Mouse (Mus musculus) lung, adult 2 months (tissue): ENCODE results near the gene Chst15. TPM values are rescaled to one million over a fixed set of nuclear protein-coding genes. Genes with fewer than 3 reads are reported as not detected.

Experiments
- DNase-seq: peaks from one replicate; pipeline ENCODE4 v3.0.0; 2022
- H3K4me1 ChIP-seq: fragments of 200-500 bp; 2 replicates; pipeline ENCODE4 v1.6.1; 2011; ENCODE audit warnings: low read length; ENCODE audit not compliant: control insufficient read depth, insufficient read depth
- H3K4me3 ChIP-seq: fragments of 200-500 bp; replicated peaks from 2 replicates; pipeline ENCODE3; 2011; ENCODE audit warnings: low read depth, mild to moderate bottlenecking, control low read depth, low read length; ENCODE audit errors: extremely low read depth
- CTCF ChIP-seq: fragments of 200-500 bp; IDR thresholded peaks from 2 replicates; pipeline ENCODE4 v1.5.1; 2011; ENCODE audit warnings: mild to moderate bottlenecking, low read length, control low read depth; ENCODE audit not compliant: insufficient read depth
- POLR2A ChIP-seq: fragments of 200-500 bp; IDR thresholded peaks from 2 replicates; pipeline ENCODE4 v1.6.1; 2011; ENCODE audit warnings: low read depth, mild to moderate bottlenecking, control low read depth, low read length, borderline replicate concordance; ENCODE audit errors: extremely low read depth
- WGBS: fragments of 180-500 bp; shearing (Covaris S2); methylation state at CpG from one replicate; pipeline ENCODE4 v1.1.7; 2018; 5-methylcytosine and 5-hydroxymethylcytosine counted together
- polyA plus RNA-seq: library from polyadenylated mRNA; depleted of rRNA; stranded (reverse); fragments of >200 nt; gene quantifications from 2 replicates; pipeline ENCODE4 v1.2.3, GENCODE M21; 2012

Gene Chst15
- polyA plus RNA-seq, 1 experiment = 14.7 TPM

DNA sequence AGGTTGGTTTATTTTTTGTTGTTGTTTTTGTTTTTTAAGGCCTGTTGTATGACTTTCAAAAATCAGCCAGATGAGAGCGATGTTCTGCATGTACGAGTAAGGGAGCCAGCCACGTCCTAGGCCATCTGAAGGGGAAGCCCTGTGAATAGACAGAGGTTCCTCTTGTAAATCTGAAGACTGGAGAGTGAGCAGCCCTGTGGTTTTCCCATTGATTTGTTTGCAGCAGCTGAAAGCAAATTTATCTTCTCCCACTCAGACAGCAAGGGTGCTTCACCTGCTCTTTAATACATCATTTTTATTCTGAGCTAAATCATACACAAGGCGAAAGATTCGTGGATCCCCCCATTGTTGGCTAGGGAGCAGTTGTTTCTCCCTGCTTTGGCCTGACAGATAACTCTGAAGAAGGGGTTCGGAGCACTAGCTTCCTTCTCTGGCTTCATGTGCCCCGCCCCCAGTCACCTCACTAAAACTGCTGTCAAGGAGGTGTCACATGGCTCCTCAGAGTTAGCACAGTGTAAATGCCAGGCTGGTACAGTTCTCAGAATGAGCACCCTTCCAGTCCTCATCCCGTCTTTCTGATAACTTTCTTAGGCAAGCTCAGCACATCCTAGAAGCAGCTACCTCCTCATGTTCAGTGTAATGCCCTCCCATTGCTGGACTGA is 12.5 kb downstream of the Chst15 start:
- no peak for TF ChIP-seq CTCF
- TF ChIP-seq POLR2A = no peak
- Histone ChIP-seq H3K4me1 (peaks cover 43% of the 10 kb centered on the region), H3K4me3 (no peak overlapping the region)
- 54% methylated on average over 8 of the region's 8 CpGs for WGBS
- DNase-seq = no peak

DNA sequence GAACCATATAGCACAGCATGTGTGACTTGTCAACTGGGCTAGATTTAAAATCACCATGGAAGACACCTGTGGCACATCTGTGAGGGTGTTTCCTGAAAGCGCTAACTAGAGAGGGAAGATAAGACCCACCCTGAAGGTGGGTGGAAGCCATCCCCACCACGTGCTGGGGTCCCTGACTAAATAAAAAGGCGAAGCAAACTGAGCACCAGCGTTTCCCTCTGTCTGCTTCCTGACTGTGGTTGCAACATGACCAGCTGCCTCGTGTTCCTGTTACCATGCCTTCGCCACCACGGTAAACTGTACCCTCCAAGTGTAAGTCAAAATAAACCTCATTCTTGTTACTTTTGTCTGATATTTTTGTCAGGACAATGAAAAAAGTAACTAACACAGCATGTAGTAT is 13.0 kb downstream of the Chst15 start:
- Histone ChIP-seq H3K4me1 (peaks cover 43% of the 10 kb centered on the region), H3K4me3 (no peak overlapping the region)
- TF ChIP-seq POLR2A = no peak
- TF ChIP-seq CTCF = no peak
- 32% methylated on average over 7 of the region's 7 CpGs for WGBS
- DNase-seq = no peak

DNA sequence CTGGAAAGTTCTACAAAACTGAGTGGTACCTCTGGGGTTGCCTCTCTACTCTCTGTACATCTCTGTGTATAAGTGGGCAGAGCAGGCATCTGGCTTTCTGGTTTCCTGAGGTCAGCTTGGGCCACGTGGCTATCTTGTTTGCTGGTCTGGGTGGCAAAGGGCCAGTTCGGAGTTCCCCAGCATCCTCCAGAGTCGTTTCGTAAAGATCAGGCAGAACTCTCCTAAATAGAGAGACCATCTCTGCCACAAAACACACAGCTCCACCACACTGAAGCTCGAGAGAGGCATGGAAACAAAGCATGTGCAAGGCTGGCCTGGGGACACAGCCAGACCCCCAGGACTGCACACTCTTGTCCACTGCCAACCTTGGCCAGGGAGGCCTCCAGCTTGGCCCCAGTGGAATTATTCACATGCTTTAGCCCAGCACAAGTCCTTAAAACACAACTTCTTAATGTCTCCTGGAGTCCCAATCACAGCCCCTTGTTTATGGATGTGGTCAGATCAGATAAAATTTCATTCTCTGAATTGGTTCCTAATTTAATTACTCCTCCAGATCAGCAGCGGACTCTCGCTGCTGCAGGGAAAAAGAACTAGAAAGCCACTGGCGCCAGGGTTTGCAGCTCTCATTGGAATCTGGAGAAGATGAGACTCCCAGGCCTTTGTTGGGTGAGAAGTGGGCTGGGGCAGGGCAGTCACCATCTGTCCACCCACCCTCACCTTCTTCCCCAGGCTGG is 14.4 kb downstream of the Chst15 start:
- TF ChIP-seq POLR2A (no peak), CTCF (no peak)
- DNase-seq = peak; percentile 26
- Histone ChIP-seq H3K4me3 (no peak overlapping the region), H3K4me1 (peaks cover 37% of the 10 kb centered on the region)
- 38% methylated on average over 8 of the region's 8 CpGs for WGBS

DNA sequence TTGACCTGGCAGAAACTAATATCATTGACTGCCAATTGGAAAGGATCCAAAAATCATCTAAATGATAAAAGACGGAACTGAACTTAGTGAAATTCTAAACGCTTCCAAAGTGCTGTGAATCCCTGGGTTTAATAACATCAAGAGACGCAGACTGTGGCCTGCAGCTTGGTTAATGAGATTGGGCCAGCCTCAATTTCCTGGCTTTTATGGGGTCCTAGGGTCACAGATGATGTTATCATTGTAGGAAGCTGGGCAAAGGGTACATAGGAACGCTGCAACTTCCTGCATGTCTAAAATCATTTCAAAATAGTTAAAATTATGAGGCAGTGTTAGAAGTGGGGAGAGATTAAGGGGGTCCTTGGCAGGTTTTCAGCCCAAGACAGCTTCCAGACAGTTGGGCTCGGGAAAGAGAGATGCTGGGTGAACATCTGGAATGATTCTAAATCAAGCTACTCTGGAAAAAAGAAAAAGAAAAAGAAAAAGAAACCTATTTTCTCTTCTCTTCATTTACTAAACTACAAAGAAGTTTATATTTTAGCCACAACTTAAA is 17.3 kb downstream of the Chst15 start:
- peaks cover 29% of the 10 kb centered on the region for H3K4me1 ChIP-seq
- no peak for DNase-seq
- 43% methylated on average over 5 of the region's 5 CpGs for WGBS
- TF ChIP-seq POLR2A = no peak
- no peak for TF ChIP-seq CTCF
- H3K4me3 ChIP-seq = no peak overlapping the region

DNA sequence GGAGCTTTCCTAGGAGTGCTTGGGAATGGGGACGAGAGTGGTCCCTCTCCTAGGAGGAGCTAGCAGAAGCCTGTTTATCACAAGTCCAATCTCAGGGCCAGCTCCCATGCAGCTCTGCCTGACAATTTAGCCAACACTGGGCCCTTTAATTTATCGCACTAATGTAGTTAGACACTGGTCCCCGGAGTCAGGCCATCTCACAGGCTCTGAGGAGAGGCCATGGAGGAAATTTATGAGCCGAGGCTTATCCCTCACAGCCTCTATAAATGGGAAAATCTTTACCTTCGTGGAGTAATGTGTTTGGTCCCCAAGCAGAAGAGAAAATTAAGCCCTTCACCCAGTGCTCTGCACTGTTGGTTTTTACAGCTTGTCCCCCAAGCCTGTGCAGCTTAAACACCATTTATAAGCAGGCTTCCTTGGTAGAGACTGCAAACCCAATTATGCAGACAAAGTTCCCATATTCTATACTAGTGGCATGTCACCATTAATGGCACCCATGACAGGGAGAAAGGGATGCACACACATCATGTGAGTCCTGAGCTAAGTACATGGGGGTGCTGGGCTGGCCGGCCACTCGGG is 18.5 kb downstream of the Chst15 start:
- peaks cover 19% of the 10 kb centered on the region for H3K4me1 ChIP-seq
- no peak for DNase-seq
- TF ChIP-seq CTCF (no peak), POLR2A (no peak)
- 92% methylated on average over 7 of the region's 7 CpGs for WGBS
- no peak overlapping the region for H3K4me3 ChIP-seq

DNA sequence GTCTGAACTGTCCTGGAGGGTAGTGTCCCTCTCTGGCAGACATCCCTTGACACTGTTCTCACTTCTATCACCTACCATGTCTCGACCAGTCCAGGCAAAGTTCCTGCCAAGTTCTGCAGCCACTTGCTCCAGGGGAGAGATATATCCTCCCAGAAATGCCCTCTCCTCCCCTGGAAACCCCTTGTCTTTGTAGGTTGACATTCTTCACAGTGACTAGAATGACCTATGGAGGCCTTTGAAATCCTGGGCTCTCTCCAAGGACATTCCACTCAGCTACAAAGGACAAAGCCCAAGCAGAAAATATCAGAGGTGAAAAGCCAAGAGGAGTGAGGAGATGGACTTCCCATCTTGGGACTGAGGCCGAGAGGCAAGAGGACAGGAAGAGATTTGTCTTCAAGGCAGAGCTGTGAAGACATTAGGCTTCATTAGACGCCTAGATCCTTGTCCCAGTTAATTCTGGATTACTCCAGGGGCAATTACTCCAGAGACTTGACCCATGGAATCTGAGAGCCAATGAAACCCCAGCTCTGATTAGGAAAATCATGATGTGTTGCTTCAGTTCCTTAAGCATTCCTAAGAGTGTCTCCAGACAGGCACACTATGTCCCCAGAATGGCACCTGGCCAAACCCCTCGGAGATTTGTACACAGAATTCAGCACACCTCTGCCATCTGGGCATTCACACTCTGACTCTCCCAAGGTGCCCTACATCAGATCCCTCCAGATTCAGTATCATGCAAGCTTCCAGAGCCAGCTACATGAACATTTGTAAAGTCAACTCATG is 20.2 kb downstream of the Chst15 start:
- no peak for TF ChIP-seq POLR2A
- TF ChIP-seq CTCF = no peak

DNA sequence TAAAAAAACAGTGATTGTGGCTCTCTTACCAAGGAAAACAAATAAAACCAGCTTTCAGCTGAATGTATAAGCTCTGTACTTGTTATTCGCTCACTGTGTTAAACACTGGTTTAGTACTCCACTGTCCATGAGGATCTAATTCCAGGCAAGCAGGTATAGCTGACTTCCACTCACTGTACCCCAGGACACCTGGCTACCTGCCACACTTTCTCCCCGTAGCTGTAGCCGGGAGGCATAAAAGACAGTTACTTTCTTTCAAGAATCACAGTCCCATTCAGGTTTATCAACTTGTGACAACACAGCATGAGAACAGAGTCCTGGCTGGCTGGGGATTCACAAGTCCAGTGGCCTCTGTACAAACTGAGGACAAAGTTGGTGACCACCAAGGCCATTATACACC is 20.9 kb downstream of the Chst15 start:
- no peak for DNase-seq
- no peak for TF ChIP-seq CTCF
- TF ChIP-seq POLR2A = no peak
- 84% methylated on average over 3 of the region's 3 CpGs for WGBS
- H3K4me1 ChIP-seq = peaks cover 9% of the 10 kb centered on the region
- no peak overlapping the region for H3K4me3 ChIP-seq

More for the DNA sequence above, 20.2 kb downstream of the Chst15 start:
- WGBS = 35% methylated on average over 4 of the region's 4 CpGs
- no peak overlapping the region for H3K4me3 ChIP-seq
- peaks cover 10% of the 10 kb centered on the region for H3K4me1 ChIP-seq
- DNase-seq = no peak

DNA sequence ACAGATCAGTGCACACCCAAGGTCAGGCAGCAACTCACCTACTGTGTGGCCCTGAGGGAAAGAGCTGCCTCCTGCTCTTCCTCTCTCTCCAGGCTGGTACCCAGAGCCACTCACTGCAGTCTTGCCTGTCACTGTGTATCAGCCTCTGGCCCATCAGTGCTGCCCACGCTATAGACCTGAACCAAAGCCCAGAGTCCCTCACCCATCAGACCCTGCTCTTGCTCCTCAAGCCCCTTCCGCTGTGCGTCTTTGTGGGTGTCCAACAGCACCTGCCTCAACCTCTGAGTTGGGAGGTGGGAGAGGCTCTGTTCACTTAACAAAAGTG is 29.7 kb downstream of the Chst15 start:
- no peak for TF ChIP-seq CTCF
- TF ChIP-seq POLR2A = no peak
- WGBS = 86% methylated on average over 3 of the region's 3 CpGs

More for the DNA sequence above, 29.7 kb downstream of the Chst15 start:
- Histone ChIP-seq H3K4me1 (peaks cover 18% of the 10 kb centered on the region), H3K4me3 (no peak overlapping the region)
- no peak for DNase-seq
